Mouse (Mus musculus) ovary, postnatal 36 days (tissue): ENCODE results near the gene Plekha5.

ENCODE experiments used
- DNase-seq: peaks from one replicate; pipeline ENCODE4 v3.0.0; 2022; ENCODE audit warnings: low spot score, mixed read lengths

Plekha5 gene

DNA sequence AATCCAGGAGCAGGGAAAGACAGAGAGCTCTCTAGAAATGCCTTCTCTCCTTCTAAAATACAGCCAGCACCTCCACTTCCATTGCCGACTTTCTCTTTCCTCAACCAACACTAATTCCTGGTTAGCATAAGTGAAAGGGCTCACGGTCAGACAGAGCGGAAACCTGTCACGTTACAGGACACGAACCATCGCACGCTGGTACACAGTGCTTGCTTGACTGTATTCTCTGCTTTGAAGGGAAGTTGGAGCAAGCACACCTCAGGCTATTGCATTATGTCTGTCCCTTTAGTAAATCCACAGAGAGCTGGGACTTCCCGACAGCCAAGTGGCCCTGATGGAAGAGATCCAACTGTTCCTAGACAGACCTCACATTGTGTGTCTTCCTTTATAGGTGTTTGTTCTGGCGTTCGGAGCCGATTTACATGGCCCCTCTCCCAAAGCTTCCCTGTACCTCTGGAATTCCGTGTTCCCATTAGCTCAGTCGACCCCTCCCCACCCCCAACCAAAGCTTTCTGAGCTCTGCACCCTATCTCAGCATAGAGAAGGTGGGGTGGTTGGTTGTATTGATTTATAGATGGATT, 188.1 kb downstream of the Plekha5 start:
- DNase-seq: no peak

DNA sequence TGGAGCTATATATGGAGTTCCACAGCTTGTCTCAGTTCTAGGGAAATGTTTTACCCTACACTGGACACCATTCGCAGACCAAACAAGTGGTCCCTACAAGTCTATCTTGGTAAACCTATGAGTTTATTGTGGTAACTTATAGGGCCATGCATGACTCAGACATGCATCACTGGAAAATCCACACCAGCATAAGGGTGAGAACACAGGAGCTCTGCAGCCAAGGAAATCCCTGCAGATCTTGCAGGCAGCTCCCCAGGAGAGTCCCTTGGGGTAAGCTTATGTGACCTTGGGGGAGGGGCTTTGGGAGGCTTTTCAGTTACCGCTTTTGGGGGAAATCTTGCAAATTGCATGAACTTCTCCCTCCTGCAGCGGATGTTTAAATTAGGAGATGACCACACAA, 190.0 kb downstream of the Plekha5 start:
- DNase-seq: no peak

DNA sequence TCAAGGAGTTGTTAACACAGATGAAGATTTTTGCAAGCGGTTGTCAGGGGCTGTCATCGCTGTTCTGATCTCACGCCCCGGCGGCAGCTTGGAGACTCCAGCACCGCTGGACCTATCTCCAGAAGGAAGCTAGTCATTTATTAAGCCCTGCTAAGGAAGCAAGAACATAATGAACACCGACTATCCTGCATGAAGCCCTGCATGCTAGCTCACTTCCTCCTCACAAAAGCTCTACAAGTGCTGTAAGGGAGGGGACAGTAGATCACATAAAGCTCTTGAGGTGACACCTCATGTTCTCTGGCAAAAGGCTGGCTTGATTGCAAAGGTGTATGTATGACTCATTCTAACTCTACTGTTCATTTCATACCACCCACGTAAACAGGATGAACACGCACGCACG, 190.9 kb downstream of the Plekha5 start:
- DNase-seq: no peak

DNA sequence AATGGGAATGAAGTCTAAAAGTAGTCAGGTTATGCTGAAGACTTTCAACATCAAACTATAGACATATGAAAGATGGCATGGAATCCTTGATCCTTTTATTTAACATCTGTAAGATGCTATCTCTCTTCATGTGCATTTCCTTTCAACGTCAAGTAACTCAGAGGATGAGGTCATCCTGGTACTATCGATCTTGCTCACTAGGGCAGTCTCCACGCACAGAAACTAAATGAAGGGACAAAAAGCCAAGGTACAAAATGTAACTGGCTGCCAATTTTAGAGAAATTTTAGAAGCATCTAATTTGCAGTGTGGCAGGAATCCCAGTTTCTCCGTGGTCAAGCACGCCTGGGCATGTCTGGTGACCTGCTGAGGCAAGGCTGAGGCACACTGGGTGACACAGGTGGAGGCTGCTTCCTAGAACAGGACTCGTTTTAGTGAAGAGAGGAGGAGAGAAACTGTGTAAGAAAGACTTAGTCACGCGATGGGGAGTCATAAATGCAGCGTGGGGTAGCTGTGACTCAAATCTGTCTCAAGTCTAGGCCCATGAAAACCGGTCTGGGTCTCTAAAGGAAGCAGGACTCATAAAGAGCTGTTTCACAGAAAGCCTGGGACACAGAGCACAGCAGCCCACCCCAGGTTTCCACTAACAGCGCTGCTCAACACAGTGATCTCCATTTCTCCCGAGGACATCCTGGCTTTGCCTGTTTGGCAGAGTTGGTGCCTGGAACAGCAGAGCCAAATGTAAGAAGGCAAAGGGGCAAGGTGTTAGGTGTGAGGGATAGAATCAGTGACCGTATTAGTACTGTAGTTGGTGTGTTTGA, 196.9 kb downstream of the Plekha5 start:
- DNase-seq: no peak

DNA sequence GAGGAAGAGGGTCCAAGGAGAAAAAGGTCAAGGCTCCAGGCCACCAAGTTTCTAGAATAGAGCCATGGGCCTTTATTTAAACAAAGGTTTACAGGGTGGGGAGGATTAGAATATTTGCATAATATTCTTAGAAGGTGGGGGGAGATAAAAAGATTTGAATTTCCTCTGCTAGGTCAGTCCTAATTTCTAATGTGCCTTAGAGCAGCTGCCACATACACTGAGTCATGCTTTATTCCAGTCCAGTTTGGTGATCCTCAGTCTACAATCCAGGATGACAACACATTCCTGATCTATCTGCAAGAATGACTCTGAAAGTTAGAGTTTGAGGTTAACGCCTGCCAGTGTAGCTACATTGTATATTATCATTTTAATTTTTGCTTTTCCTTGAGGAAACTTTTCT, 197.8 kb downstream of the Plekha5 start:
- DNase-seq: no peak

DNA sequence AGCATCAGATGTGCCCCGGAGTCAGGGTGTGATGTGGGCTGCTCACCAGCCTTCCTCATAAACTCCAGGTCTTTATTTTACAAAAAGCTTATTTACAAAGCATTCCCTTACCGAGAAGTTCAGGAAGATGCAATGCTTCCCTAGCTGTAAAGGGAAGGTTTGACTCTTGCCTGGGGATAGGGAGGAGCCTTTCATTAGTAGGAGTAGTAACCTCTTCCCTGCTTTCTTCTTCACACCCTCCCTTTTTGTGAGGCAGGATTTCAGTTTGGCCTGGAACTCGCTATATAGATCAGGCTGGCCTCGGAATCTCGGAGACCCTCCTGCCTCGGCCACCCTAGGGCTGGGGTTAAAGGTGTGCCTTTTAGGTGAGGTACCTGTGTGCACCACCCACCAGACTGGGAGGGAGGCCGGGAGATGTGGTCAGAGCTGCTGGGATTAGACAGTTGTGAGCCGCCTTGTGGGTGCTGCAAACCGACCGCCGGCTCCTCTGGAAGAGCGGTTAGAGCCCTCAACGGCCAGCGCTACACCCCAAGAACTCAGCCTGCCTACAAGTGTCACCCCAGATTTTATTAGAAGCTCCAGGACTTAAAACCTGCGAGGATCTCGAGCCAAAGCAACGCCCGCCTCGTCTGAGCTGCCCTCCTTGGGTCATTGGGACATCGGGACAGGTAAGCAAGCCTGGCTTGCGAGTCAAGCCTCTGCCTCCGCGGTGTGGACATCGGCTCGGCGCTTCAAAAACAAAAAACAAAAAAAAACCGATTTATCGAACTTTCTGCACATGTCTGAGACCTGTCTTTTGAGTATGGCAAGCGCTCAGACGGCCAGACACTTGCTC, 198.8 kb downstream of the Plekha5 start, which contains the start of gene Aebp2:
Gene Aebp2, plus strand, starts transcription at position 273 of the 835 bp plus-strand sequence.
- DNase-seq: no peak

DNA sequence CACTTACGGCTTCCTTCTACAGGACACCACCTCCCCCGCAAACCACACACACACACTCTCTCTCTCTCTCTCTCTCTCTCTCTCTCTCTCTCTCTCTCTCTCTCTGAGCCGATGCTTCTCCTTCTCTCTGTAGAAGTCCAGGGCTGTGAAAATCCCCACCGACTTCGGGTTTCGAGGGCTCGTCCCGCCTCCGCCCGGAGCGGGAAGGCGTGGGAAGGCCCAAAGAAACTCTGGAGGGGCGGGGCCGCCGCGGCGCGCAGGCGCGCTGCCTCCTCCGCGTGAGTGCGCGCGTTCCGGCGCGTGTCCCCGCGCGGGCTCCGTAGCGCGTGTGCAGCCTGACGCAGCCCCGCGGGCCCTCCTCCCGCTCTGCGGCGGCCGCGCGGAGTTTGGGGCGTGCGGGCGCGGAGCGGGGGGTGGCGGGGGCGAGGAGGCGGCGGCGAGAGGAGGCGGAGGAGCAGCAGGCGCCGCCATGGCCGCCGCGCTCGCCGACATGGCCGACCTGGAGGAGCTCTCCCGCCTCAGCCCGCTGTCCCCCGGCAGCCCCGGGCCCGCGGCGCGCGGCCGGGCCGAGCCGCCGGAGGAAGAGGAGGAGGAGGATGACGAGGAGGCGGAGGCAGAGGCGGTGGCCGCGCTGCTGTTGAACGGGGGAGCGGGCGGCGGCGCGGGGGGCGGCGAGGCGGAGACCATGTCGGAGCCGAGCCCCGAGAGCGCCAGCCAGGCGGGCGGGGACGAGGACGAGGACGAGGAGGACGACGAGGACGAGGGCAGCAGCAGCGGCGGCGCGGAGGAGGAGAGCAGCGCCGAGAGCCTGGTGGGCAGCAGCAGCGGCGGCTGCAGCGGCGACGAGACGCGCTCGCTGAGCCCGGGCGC, 199.6 kb downstream of the Plekha5 start:
- DNase-seq: peak; percentile 96

DNA sequence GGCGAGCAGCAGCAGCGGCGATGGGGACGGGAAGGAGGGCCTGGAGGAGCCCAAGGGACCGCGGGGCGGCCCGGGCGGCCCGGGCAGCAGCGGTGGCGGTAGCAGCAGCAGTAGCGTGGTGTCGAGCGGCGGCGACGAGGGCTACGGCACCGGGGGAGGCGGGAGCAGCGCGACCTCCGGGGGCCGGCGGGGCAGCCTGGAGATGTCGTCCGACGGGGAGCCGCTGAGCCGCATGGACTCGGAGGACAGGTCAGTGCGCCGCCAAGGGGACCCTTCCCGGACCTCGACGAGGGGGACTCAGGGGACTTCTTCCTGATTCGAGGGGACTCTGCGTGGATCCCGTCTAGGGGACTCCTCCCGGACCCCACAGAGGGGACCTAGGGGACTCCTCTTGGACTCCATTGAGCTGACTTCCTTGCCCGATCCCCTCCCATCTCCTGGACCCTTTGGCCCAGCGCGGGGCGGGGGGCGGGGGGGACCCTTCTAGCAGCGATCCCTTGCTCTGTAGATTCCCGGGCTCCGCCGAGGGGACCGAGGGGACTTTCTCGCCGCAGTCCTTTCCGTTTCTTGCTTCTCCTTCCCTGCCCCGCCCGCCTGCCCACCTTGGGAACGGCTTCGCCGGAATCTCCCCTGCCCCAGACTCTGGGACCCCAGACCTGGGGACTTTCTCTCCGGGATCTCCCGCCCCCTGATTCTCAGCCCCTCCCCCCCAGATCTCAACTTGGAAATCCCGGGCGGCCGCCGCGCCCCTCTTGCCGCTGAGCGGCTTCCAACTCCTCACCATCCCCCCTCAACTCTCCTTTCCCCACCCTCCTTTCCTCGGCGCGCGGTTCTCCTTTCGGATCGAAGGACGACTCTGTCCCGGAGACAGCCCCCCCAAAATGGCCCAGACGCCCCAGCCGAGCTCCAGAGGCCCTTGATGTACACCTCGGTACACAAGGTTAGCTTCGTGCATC, 200.5 kb downstream of the Plekha5 start:
- peak; percentile 55 for DNase-seq

DNA sequence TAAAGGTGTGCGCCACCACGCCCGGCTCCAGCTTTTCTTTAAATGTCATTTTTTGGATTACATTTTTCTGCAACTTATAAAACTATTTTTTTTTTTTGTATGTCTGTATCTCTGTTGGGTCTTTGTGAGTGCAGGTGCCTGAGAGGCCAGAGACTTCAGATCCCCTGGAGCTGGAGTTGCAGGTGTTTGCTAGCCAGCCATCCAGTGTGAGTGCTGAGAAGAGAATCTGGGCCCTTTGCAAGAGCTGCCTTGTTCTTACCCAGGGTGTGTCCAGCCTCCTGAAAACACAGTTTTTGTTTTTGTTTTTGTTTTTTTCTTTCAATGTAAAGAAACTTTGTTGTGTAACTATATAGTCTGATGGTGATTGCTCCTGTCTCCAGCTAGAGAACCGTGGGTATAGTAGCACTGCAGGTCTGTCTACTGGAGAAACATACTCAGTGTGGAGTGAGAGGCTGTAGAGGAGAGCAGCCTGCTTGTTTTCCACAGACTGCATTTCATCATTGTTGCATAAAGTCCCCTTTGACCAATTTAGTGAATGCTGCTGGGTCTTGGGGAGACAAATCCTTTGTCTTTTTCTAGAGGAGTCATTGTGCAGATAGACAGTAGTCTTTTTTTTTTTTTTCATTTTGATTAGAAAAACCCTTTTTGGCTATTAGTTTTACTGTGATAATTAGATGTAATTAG, 205.5 kb downstream of the Plekha5 start:
- DNase-seq: no peak

DNA sequence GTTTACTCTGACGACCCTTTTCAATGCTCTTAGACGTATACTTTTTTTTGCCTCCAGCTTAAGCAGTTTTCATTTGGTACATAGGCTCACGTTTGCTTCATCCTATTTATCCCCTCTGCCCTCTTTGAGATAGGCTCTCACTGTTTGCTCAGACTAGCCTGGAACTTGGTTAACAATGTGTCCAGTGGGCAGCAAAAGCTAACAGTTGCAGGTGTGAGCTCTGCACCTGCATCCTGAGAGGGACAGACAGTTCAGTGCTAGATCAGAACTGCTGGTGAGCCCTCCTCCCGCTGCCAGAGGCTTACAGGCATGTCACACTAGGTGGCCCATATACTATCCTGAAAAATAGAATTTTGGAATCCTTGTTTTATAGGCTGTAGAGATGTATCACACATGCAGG, 206.5 kb downstream of the Plekha5 start:
- DNase-seq: no peak

DNA sequence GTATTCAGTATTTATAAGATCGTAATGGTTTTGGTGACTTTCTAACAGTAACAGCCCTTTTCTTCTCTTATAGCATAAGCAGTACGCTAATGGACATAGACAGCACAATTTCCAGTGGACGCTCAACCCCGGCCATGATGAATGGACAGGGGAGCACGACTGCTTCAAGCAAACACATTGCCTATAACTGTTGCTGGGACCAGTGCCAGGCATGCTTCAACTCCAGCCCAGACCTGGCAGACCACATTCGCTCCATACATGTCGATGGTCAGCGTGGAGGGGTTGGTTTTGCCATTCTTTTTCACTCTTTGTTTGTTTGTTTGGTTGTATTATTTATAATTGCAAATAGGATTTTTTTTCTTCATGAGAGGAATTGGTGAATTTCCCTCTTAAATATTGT, 209.8 kb downstream of the Plekha5 start:
- DNase-seq: no peak

DNA sequence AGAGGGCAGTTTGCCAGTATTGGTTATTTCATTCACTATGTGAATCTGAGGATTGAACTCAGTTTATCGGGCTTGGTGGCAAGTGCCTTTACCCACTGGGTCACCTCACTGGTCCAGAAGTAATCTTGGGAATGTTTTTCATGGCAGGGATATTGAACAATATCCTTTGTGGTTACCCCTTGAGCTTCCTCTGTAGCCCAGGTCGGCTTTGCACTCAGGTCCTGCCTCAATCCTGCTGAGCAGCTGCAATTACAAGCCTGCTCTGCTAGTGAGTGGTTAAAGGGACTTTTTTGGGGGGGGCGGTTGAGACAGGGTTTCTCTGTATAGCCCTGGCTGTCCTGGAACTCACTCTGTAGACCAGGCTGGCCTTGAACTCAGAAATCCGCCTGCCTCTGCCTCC, 212.4 kb downstream of the Plekha5 start:
- DNase-seq: no peak

DNA sequence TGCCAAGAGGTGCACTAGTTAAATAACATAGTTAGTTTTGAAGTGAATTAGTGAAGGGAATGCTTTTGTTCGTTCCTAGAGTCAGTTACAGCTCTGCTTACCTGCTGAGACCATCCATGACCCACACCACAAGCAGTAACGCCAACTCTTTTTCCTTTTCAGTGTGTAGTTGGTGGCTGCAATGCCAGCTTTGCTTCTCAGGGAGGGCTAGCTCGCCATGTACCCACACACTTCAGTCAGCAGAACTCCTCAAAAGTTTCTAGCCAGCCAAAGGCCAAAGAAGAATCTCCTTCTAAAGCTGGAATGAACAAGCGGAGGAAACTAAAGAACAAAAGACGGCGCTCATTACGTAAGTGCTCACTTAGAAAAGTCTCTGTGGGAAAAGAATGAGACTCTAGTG, 218.2 kb downstream of the Plekha5 start:
- no peak for DNase-seq

DNA sequence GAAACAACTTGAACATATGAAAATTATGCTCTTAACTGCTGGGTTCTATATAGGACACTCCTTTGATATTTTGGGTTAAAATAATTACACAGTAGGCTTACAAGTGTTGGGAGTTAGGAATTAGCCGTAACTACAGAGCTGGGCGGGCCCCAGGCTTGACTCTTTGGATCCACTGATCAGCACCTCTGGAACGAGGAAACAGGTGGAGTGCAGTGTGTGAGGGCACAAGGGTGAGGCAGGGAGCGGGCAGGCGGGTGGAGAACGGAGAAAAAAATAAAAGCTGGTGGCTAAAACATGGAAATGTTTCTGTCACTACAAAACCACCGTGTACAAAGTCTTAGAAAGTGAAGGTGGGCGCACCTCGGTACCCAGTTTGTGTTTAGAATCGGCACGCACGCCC, 218.8 kb downstream of the Plekha5 start:
- no peak for DNase-seq

DNA sequence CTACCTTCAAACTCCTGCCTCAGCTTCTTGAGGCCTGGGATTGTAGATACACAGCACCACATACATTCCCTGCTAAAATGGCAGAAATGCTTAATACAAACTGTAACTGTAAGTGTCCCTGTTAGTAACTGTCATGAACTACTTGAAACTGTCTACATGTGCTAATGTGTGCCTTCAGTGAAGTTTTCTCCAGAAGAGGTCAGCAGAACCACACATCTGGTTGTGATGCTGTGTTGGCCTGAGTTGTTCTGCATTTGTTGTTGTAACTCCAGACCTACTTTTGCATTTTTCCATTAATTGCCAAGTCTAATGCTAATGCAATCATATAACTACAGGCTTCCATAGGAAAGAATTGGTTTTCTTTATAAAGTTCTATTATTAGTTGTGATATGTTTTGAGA, 222.1 kb downstream of the Plekha5 start:
- DNase-seq: no peak
